Mouse (Mus musculus) ES-E14 (cell line): ENCODE results near the gene Egfr.

Experiments
- HCFC1 ChIP-seq: IDR thresholded peaks from 2 replicates; pipeline ENCODE4 v1.6.1; 2012; ENCODE audit warnings: low read length, inconsistent platforms, borderline replicate concordance; ENCODE audit not compliant: insufficient read depth
- MAFK ChIP-seq: IDR thresholded peaks from 2 replicates; pipeline ENCODE4 v1.6.1; 2014; ENCODE audit warnings: mild to moderate bottlenecking, low read depth, low read length, inconsistent platforms; ENCODE audit not compliant: insufficient read depth
- ZC3H11A ChIP-seq: IDR thresholded peaks from 2 replicates; pipeline ENCODE4 v1.6.1; 2012; ENCODE audit warnings: low read depth, mild to moderate bottlenecking, inconsistent platforms, low read length, borderline replicate concordance

DNA sequence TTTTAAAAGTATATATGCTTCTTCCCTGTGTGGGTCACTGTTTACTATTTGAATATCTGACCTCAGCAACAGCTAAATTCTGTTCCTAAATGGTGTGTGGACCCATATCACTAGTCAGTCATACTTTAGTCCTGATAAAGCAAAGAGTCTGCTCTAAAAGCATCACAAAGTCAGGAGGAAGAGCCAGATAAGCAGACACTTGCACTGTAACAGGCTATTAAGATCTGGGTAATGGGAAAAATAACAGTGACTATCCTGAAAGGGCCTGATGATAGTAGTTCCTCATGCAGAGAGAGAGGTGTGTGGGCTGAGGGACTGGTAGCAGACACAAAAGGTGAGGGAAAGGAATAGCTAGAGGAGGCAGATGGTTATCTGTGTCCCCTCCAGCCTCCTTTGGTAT is 61.3 kb downstream of the Egfr start:
- no peak for TF ChIP-seq ZC3H11A
- no peak for TF ChIP-seq HCFC1
- TF ChIP-seq MAFK, result no peak
